Mouse (Mus musculus): ENCODE measurements at regions not wholly inside any gene's neighbourhood (a gene's known extent, or its start where the extent isn't known, plus 50 kb on each side); places are given as distances from the start of the nearest gene placed in this dataset.

DNA sequence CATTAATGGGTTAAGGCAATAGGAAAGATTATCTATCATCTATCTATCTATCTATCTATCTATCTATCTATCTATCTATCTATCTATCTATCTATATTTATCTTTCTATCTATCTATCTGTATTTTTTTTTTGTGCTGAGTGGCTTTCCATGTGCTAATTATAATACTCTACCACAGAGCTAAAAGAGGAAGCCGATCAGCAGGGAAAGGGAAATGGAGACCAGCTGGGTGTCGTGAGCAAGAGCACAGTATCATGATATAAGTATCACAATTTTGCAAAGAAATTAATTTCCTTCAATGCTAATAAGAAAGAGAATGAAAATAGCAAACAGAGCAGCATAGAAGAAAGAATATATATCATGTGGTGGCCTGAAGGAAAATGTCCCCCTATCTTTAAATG lies 69.6 kb downstream of the Cldn1 start:
- no peak for DNase-seq (ENCODE audit: low read depth, low spot score)

DNA sequence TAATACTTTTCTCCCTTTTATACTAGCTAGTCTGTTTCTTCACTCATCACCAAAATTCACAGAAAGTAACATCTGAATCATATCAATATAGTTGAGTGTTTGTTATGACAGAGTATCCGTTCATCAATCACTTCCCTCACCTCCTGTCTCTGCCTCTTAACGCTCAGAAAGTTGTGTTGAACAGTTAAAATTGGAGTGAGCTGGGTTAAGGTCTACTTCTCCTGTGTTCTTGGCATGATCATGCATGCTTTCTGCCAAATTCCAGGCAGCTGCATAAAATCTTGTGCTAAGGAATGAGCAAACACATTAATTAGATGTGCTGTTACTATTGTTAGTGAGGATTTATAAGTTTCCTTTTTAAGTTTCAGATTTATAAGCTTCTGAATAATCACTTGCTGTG lies 79.9 kb downstream of the Cldn1 start:
- DNase-seq (ENCODE audit: low read depth, low spot score), result no peak

- DNase-seq (ENCODE audit: low read depth, low spot score), result no peak
Observed at GRCm38 (mm10) chr16:26285627-26286026, 86.0 kb downstream of the Cldn1 start.

GRCm38 (mm10) chr16:26284713-26285112 lies 86.9 kb downstream of the Cldn1 start:
- no peak for DNase-seq (ENCODE audit: low read depth, low spot score)

GRCm38 (mm10) chr16:26282418-26282817 lies 89.2 kb downstream of the Cldn1 start:
- no peak for DNase-seq (ENCODE audit: low read depth, low spot score)

GRCm38 (mm10) chr16:26281496-26281895 lies 90.1 kb downstream of the Cldn1 start:
- DNase-seq (ENCODE audit: low read depth, low spot score), result no peak

- no peak for DNase-seq (ENCODE audit: low read depth, low spot score)
Observed at GRCm38 (mm10) chr16:26276789-26277188, 94.9 kb downstream of the Cldn1 start.

DNA sequence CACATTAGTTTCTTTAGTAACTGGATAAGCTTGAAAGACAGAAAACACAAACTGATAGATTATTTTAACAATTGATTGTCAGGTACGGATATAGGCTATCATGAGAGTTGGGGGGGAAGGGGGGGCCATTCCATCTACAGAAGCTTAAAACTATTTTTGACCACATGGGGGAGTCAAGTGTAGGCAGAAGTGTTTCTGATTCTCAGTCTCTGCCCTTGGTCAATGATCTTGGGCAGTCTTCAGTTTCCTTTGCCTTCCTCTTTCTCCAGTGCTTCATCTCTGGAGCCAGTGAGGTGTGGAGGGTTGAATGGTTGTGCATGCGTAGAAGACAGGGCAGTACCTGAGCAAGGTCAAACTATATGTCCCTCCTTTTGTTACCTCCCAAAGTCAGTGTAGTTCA lies 118.8 kb downstream of the Cldn1 start:
- DNase-seq (ENCODE audit: low read depth, low spot score), result no peak

DNA sequence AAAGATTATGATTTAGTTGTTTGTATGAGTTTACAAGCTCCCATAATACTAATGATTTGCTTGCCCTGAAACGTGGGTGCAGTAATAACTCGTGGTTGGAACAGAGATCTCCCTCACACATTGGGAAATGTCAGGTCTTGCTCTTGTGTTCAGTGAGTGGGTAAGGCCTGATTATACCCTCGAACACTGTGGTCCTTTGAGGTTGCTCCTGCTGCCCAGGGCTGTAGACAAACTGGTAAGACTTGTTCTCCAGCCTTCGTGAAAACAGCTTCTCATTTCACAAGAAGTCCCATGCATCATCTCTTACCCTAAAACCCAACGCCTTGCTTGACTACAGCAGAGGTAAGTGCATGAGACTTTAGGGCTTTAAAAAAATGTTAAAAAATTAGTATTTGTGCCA lies 119.9 kb downstream of the Cldn1 start:
- no peak for DNase-seq (ENCODE audit: low read depth, low spot score)

DNA sequence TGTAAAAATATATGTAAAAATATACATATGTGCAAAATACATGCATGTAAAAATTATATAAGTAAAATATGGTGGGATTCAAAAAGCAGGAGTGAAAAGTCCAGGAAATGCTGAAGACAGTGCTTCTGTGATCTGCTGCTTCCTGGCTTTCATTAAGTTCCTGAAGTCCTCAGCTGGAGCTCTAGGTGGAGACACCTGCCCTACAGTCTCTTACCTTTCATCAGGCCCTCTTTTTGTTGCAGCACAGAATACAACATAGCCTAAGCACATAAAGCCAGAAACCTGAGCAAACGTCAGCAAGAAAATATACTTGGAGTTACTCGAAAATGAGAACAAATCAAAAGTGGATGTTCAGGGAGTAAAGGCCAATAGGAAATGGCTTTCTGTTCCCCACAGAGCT lies 120.6 kb downstream of the Cldn1 start:
- DNase-seq (ENCODE audit: low read depth, low spot score), result no peak

GRCm38 (mm10) chr16:26248939-26249338 lies 122.7 kb downstream of the Cldn1 start:
- no peak for DNase-seq (ENCODE audit: low read depth, low spot score)

DNA sequence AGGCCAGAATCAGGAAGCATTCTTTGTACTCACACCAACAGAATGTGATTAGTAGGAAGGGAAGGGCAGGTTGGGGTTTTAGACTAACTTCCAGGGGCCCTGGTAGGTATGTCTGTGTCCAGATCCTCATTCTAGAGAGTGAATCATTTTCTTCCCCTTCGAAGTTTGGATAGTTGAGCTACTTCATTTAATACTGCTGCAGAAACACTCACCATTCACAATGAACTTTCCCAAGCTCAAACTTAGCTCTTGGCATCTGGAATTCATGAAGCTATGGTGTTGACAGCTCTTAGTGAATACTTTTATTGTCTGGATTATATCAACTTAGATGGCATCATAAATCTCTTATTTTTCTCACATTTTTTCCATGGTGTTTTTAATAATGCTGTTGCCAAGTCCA lies 123.7 kb downstream of the Cldn1 start:
- DNase-seq (ENCODE audit: low read depth, low spot score), result no peak

- DNase-seq (ENCODE audit: low read depth, low spot score), result no peak
Observed at GRCm38 (mm10) chr16:26235239-26235638, 129.7 kb upstream of the P3h2 start.

DNA sequence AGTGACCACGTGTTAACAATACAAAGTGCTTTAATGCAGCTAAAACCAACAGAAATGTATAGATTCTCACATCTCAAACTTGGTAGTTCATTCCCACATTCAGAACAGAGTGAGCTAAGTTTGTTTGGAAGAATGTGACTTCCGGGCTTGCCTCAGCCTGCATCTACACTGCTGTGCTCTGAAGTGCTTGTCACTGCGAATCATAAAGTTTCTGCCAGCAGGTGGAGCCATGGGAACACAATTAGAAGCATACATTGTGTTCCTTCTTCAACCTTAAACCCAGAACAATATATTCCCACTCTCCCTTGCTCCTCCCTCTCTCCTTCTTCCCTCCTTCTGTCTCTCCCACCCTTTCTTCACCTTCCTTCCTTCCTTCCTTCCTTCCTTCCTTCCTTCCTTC lies 128.5 kb upstream of the P3h2 start:
- peak; percentile 75 for DNase-seq (ENCODE audit: low read depth, low spot score)

- DNase-seq (ENCODE audit: low read depth, low spot score), result no peak
Observed at GRCm38 (mm10) chr16:26231110-26231509, 125.5 kb upstream of the P3h2 start.

DNA sequence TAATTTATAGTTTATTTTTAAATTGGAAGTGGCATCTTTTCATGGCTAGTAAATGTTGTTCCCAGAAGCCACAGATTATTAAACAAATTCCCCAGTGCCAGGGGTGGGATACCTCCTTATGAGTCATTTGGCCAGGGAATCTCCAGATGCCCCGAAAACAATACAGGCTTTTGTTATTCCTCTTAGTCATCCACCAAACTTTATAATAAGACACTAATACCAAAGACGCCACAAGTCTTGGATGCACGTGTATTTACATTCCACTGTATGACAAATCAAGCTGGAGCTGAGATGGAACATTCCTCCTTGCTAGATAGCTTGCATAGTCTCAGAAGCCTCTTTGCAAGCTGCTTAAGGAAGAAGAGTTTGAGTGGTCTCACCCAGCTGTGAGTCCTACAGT lies 105.8 kb upstream of the P3h2 start:
- no peak for DNase-seq (ENCODE audit: low read depth, low spot score)

GRCm38 (mm10) chr16:26199125-26199524 lies 93.5 kb upstream of the P3h2 start:
- DNase-seq (ENCODE audit: low read depth, low spot score), result peak; percentile 12

GRCm38 (mm10) chr16:26196345-26196744 lies 90.8 kb upstream of the P3h2 start:
- DNase-seq (ENCODE audit: low read depth, low spot score), result no peak

- no peak for DNase-seq (ENCODE audit: low read depth, low spot score)
Observed at GRCm38 (mm10) chr16:26185288-26186281, 80.0 kb upstream of the P3h2 start.

DNA sequence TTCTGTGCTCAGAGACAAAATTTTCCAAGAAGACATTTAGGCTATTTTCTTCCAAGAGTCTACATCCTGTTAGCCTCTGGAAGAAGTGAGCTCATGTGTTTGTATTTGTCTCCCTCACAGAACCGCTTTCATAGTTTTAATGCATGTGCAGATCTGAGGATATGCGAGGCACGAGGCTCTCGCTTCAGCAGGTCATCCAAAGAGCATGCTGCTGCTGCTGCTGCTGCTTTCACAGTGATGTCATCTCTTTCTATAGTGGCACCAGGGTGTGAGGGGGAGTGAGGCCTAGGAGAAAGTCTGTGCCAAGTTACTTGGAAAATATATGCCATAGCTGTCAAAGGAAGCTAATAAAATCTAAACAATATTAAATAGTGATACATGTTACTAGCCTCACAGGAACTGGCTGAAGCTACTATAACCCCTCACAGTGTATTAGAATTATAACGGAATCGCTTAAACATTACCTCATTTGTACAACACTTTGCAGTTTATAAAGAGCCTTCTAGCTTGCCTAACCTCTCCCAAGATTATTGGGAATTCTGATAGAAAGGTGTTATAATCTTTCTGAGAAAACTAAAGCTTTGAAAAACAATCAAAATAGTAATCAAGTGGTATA lies 79.2 kb upstream of the P3h2 start:
- DNase-seq (ENCODE audit: low read depth, low spot score), result no peak

- no peak for DNase-seq (ENCODE audit: low read depth, low spot score)
Observed at GRCm38 (mm10) chr16:26183530-26183929, 77.9 kb upstream of the P3h2 start.

DNA sequence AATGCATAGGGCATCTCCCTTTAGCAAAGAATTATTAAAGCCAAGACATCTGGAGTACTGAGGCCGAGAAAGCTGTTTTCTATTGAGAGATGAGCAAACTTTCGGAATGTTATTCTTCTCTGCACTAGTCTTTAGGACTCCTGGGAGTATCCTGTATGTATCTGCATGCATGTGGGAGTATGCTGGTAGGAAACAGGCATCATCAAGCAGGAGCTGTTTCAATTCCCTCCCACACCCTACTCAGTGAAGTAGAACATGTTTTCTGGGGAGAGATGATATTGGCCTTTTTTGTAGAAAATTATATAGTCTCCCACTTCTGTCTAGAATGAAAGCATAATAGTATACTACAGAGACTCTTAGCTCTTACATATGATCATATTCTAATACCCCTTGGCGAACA lies 76.1 kb upstream of the P3h2 start:
- peak; percentile 13 for DNase-seq (ENCODE audit: low read depth, low spot score)

GRCm38 (mm10) chr16:26171441-26171840 lies 65.9 kb upstream of the P3h2 start:
- DNase-seq (ENCODE audit: low read depth, low spot score), result no peak

All from telencephalon, adult 2 months (tissue).